Mouse (Mus musculus) ES-Bruce4 (cell line): ENCODE measurements around the gene Ascl5. TPM values are rescaled to one million over a fixed set of nuclear protein-coding genes. Genes with fewer than 3 reads are reported as not detected.

Source experiments
- H3K27ac ChIP-seq: 2 replicates; pipeline ENCODE4 v1.5.1; 2012; ENCODE audit warnings: low read length, inconsistent platforms; ENCODE audit not compliant: insufficient read depth
- H3K27me3 ChIP-seq: 2 replicates; pipeline ENCODE4 v1.6.1; 2012; ENCODE audit warnings: mild to moderate bottlenecking, low read length, inconsistent platforms; ENCODE audit not compliant: control insufficient read depth, poor library complexity, insufficient read depth, severe bottlenecking
- H3K36me3 ChIP-seq: 2 replicates; pipeline ENCODE4 v1.6.1; 2012; ENCODE audit warnings: inconsistent platforms, mild to moderate bottlenecking, low read length, moderate library complexity; ENCODE audit not compliant: control insufficient read depth, poor library complexity, insufficient read depth, severe bottlenecking
- H3K4me1 ChIP-seq: one replicate; pipeline ENCODE4 v1.8.1; 2011; ENCODE audit warnings: low read length; ENCODE audit not compliant: control insufficient read depth, insufficient read depth
- H3K4me3 ChIP-seq: 2 replicates; pipeline ENCODE4 v1.5.1; 2011; ENCODE audit warnings: low read depth, mild to moderate bottlenecking, low read length
- H3K9ac ChIP-seq: 2 replicates; pipeline ENCODE4 v1.6.1; 2012; ENCODE audit warnings: low read depth, mild to moderate bottlenecking, inconsistent platforms; ENCODE audit not compliant: poor library complexity, severe bottlenecking
- H3K9me3 ChIP-seq: replicated peaks from 2 replicates; pipeline ENCODE4 v1.6.1; 2012; ENCODE audit warnings: mild to moderate bottlenecking, low read length, inconsistent platforms; ENCODE audit not compliant: control insufficient read depth, poor library complexity, insufficient read depth, severe bottlenecking
- CTCF ChIP-seq: IDR thresholded peaks from one replicate; pipeline ENCODE4 v1.8.1; 2011; ENCODE audit warnings: low read depth, low read length
- EP300 ChIP-seq: IDR thresholded peaks from 2 replicates; pipeline ENCODE4 v1.6.1; 2011; ENCODE audit warnings: low read depth, low read length; ENCODE audit not compliant: insufficient read depth
- POLR2A ChIP-seq: IDR thresholded peaks from one replicate; pipeline ENCODE4 v1.8.1; 2011; ENCODE audit warnings: low read length; ENCODE audit not compliant: insufficient read depth
- polyA plus RNA-seq: library from polyadenylated mRNA; stranded (reverse); fragments of >200 nt; gene quantifications from 2 replicates; pipeline ENCODE4 v1.2.4, GENCODE M21; 2011; ENCODE audit warnings: low read depth; ENCODE audit not compliant: missing spikeins, insufficient read depth, insufficient read length

Gene Ascl5
- polyA plus RNA-seq, 1 experiment: not detected

DNA sequence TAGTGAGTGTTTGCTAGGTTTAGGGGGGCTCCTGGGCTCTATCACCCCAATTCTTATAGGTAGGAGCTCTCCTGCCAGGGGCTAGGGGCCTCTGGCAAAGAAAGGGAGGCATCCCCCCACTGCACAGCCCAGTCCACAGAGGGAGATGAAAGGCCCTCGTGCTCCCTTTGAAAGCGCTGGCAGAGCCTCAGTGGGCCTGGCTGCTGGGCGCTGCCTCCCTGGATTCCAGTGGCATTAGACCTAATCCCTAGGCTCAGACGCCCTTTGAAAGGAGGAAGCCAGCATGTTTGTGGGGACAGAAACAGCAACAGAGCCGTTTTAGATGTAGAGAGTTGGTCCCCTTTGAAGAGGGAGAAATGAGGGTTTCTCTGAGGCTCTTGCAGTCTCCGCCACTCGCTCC lies 20.4 kb upstream of the Ascl5 start:
- no peak overlapping the region for H3K4me3 ChIP-seq
- no peak overlapping the region for H3K27ac ChIP-seq
- no peak overlapping the region for H3K9ac ChIP-seq
- H3K36me3 ChIP-seq: peaks cover 4% of the 10 kb centered on the region; the same call in 1 of the 2 replicates
- no peaks in the 10 kb centered on the region for H3K27me3 ChIP-seq
- TF ChIP-seq POLR2A (no peak), CTCF (no peak), EP300 (no peak)
- no peaks in the 10 kb centered on the region for H3K9me3 ChIP-seq
- H3K4me1 ChIP-seq: no peaks in the 10 kb centered on the region

DNA sequence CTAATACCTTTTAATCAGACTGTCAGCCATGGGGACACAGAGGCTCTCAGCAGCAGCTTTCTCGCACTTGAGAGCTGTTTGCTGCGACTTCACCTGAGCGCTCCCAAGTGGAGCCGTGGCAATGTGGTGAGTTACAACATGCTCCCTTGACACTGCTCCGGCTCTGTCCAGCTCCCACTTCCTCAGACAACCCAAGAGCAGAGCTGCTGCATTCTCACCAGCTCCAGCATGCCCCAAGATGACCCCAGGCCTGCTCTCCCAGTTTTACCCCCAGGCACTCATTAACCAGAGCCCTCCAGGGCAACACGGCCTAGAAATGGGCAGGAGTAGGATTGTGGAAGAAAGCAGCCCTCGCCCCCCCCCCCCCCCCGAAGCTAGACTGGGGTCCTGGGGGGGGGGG lies 18.9 kb upstream of the Ascl5 start:
- H3K9me3 ChIP-seq: no peaks in the 10 kb centered on the region
- TF ChIP-seq CTCF: no peak
- TF ChIP-seq POLR2A: no peak
- TF ChIP-seq EP300: no peak
- H3K36me3 ChIP-seq: peaks cover 4% of the 10 kb centered on the region; the same call in 1 of the 2 replicates
- no peaks in the 10 kb centered on the region for H3K4me1 ChIP-seq
- no peaks in the 10 kb centered on the region for H3K27me3 ChIP-seq
- H3K9ac ChIP-seq: no peak overlapping the region
- no peak overlapping the region for H3K27ac ChIP-seq
- H3K4me3 ChIP-seq: no peak overlapping the region

DNA sequence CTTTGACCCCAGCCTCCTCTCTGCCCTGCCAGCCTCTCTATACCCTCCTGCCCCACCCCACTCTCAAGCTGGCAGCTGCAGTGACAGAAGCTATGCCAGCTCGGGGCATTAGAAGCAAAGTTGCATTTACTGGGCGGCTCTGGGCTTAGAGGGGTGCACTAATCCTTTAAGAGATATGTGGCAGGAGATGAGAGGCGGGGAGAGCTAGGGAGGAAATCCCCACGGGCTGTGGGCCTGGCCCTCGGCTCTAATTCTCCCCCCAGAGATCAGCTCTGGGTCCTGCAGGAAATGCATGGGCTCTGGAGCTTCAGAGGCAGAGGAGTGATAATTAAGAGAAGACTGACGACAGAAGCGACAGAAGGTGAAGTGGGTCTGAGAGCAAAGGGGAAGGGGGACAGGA lies 17.6 kb upstream of the Ascl5 start:
- Histone ChIP-seq H3K9me3 (no peaks in the 10 kb centered on the region), H3K4me1 (no peaks in the 10 kb centered on the region), H3K27me3 (no peaks in the 10 kb centered on the region), H3K27ac (no peak overlapping the region), H3K4me3 (no peak overlapping the region), H3K9ac (no peak overlapping the region), H3K36me3 (peaks cover 1% of the 10 kb centered on the region; the same call in 1 of the 2 replicates)
- no peak for TF ChIP-seq CTCF
- no peak for TF ChIP-seq POLR2A
- TF ChIP-seq EP300: no peak

DNA sequence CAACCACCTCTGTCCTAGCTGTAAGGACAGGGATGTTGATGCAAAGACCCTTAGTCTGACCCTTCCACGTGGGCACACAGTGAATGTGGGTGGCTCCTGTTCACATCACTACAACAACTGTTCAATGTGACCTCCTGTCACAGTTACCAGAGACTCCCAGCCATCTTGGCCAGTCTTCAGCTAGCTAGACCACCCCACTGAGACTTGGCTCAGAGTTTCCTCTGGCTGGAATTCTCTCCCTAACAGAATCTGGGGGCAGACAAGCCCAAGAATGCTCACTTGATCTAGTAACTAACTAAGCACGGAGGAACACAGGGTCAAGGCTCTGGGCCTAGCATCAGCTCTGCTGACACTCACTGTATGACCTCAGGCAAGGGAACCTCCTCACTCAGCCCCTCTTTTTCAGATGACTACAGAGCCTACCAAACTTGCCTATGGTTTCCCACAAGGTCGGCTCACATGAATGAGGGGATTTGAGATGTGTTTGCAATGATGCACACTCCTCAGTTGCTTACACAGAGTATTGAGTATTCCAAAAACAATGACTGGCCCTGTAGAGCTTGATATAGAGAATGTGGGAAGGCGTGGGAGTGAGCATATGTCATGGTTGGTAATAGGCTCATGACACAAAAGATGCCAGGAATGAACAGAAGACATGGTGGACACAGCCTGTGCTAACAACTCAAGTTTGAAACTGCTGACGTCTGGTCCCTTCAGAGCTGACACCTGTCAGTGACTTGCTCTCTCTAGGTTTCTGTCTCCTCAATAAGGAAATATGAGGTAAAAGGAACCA lies 11.7 kb upstream of the Ascl5 start:
- Histone ChIP-seq H3K9me3 (no peaks in the 10 kb centered on the region), H3K4me3 (no peak overlapping the region), H3K9ac (no peak overlapping the region), H3K27me3 (no peaks in the 10 kb centered on the region), H3K27ac (no peak overlapping the region), H3K36me3 (no peaks in the 10 kb centered on the region), H3K4me1 (no peaks in the 10 kb centered on the region)
- TF ChIP-seq EP300 (no peak), CTCF (no peak), POLR2A (no peak)

DNA sequence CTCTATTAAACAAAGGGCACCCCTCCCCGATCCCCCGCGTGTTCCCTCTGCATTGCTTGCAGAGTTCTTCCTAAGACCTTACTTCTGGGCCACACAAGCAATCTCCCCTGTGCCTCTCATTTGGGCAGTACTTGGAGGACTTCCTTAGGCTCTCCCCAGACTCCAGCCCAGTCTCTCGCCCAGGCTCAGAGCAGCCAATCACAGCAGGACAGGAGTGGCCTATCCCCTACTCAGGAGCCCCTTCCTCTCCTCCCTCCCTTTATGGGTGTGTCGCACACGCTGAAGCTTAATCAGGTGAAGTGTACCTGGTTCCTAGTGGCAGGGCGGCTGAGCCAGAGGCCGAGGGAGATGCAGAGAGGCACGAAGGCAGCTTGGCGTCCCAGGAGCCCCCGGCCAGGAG lies 10.2 kb upstream of the Ascl5 start:
- H3K9me3 ChIP-seq: no peaks in the 10 kb centered on the region
- no peaks in the 10 kb centered on the region for H3K36me3 ChIP-seq
- no peaks in the 10 kb centered on the region for H3K27me3 ChIP-seq
- no peak overlapping the region for H3K4me3 ChIP-seq
- H3K27ac ChIP-seq: no peak overlapping the region
- H3K9ac ChIP-seq: no peak overlapping the region
- no peaks in the 10 kb centered on the region for H3K4me1 ChIP-seq
- TF ChIP-seq CTCF: no peak
- no peak for TF ChIP-seq POLR2A
- no peak for TF ChIP-seq EP300

DNA sequence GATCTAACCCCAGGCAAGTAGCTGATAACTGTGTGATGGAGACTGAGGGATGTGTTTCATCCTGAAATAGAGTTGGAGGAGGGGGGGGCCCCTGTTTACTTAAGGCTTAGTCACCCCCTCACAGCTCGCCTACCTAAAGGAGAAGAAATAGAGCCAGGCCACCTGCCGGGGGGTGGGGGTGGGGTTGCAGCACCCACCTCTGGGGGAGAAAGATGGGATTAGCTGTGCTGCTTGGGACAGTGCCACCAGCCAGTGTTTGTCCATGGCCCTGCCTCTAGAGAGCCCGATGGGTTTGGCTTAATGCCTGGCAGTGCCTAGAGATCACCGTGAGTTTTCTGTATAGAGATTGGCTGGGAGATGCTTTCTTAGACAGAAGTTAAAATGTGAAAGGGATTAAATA lies 9.7 kb upstream of the Ascl5 start:
- TF ChIP-seq POLR2A: no peak
- TF ChIP-seq EP300: no peak
- no peak for TF ChIP-seq CTCF
- H3K9me3 ChIP-seq: no peaks in the 10 kb centered on the region
- H3K9ac ChIP-seq: no peak overlapping the region
- no peaks in the 10 kb centered on the region for H3K27me3 ChIP-seq
- H3K27ac ChIP-seq: no peak overlapping the region
- H3K4me3 ChIP-seq: no peak overlapping the region
- no peaks in the 10 kb centered on the region for H3K36me3 ChIP-seq
- no peaks in the 10 kb centered on the region for H3K4me1 ChIP-seq
